Mouse (Mus musculus) kidney, postnatal 0 days (tissue): ENCODE measurements at regions not wholly inside any gene's neighbourhood (a gene's known extent, or its start where the extent isn't known, plus 50 kb on each side); places are given as distances from the start of the nearest gene placed in this dataset.

ENCODE experiments used
- ATAC-seq: fragments of 200-750 bp; cut with Nextera tagmentation; replicated peaks from 2 replicates; pipeline ENCODE4 v1.8.0; 2017; ENCODE audit warnings: low read depth, moderate number of reproducible peaks, moderate TSS enrichment, moderate library complexity; ENCODE audit not compliant: low FRiP score
- DNase-seq: peaks from one replicate; pipeline ENCODE4 v3.0.0-alpha.2; 2016; ENCODE audit warnings: low spot score
- H3K27ac ChIP-seq: fragments of 300-500 bp; sonication (generic); 2 replicates; pipeline ENCODE4 v1.5.1; 2014; ENCODE audit warnings: mild to moderate bottlenecking
- H3K27me3 ChIP-seq: fragments of 300-500 bp; sonication (generic); 2 replicates; pipeline ENCODE4 v1.6.1; 2014; ENCODE audit warnings: low read length, mixed read lengths; ENCODE audit not compliant: insufficient read depth
- H3K36me3 ChIP-seq: fragments of 300-500 bp; sonication (generic); 2 replicates; pipeline ENCODE4 v1.6.1; 2014; ENCODE audit warnings: low read length, mixed read lengths; ENCODE audit not compliant: insufficient read depth
- H3K4me1 ChIP-seq: fragments of 300-500 bp; sonication (generic); replicated peaks from 2 replicates; pipeline ENCODE4 v1.6.1; 2014; ENCODE audit warnings: antibody characterized with exemption, low read length, mixed read lengths; ENCODE audit not compliant: insufficient read depth
- H3K4me2 ChIP-seq: fragments of 300-500 bp; sonication (generic); 2 replicates; pipeline ENCODE4 v1.6.1; 2014; ENCODE audit warnings: mild to moderate bottlenecking, low read length, moderate library complexity, mixed read lengths
- H3K4me3 ChIP-seq: fragments of 300-500 bp; sonication (generic); replicated peaks from 2 replicates; pipeline ENCODE4 v1.5.1; 2014; ENCODE audit warnings: low read depth, low read length
- H3K9ac ChIP-seq: fragments of 300-500 bp; sonication (generic); 2 replicates; pipeline ENCODE4 v1.6.1; 2014; ENCODE audit warnings: low read depth, low read length
- H3K9me3 ChIP-seq: fragments of 300-500 bp; sonication (generic); replicated peaks from 2 replicates; pipeline ENCODE4 v1.6.1; 2016; ENCODE audit warnings: low read length, inconsistent platforms, mixed read lengths
- CTCF ChIP-seq: IDR thresholded peaks from 2 replicates; pipeline ENCODE4 v1.5.1; 2016; ENCODE audit warnings: antibody characterized with exemption, low read depth, mild to moderate bottlenecking, moderate library complexity
- WGBS: fragments of 180-500 bp; shearing (Covaris S2); extraction: QIAGEN DNeasy Blood & Tissue Kit; methylation state at CpG from one replicate; pipeline ENCODE4 v1.1.7; 2014; 5-methylcytosine and 5-hydroxymethylcytosine counted together

DNA sequence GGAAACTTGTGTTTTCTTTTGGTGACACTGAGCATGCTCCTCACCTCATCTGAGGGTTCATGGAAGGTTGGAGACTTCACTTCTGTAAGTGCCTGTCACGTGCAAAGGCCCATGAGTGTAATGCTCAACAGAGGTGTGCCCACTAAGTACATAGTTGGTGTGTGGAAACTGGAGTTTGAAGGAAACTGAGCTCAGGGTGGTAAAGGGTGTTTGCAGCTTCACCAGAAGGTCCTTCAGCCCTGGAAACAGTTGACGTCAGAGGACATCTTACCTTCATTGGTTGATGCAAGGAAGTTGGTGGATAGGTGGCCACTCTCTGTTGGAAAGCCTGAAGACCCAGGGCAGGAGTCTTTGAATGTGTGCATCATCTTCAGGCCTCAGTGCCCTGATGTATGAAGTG, 83.0 kb upstream of the Irx3 start:
- no peak overlapping the region for H3K4me2 ChIP-seq
- no peaks in the 10 kb centered on the region for H3K9me3 ChIP-seq
- TF ChIP-seq CTCF, result no peak
- DNase-seq (no peak), ATAC-seq (no peak)
- no peaks in the 10 kb centered on the region for H3K36me3 ChIP-seq
- no peak overlapping the region for H3K9ac ChIP-seq
- H3K4me1 ChIP-seq, result no peaks in the 10 kb centered on the region
- 40% methylated on average over 2 of the region's 2 CpGs for WGBS
- no peak overlapping the region for H3K27ac ChIP-seq
- no peaks in the 10 kb centered on the region for H3K27me3 ChIP-seq
- no peak overlapping the region for H3K4me3 ChIP-seq

DNA sequence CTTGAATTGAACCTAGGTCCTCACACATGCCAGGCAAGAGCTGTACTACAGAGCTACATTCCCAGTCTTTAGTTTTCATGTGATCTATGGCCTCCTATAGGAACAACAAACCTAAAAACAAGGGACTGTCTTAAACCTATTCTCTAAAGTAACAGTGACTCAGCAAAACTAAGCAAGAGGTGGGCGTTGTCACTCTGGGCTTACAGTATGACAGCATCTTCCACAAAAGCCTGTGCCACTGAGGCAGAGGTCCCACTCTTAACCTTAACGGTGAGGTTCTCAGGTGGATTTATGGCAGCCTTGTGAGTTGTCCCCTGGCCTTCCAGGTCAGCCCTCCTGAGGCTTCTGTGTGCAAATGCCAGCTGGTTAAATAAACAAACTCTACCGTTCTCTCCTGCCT, 82.5 kb upstream of the Irx3 start:
- no peak overlapping the region for H3K27ac ChIP-seq
- TF ChIP-seq CTCF, result no peak
- H3K4me2 ChIP-seq, result no peak overlapping the region
- 28% methylated on average over 3 of the region's 3 CpGs for WGBS
- H3K9me3 ChIP-seq, result no peaks in the 10 kb centered on the region
- H3K36me3 ChIP-seq, result no peaks in the 10 kb centered on the region
- H3K4me3 ChIP-seq, result no peak overlapping the region
- H3K9ac ChIP-seq, result no peak overlapping the region
- no peak for ATAC-seq
- no peaks in the 10 kb centered on the region for H3K4me1 ChIP-seq
- H3K27me3 ChIP-seq, result no peaks in the 10 kb centered on the region
- no peak for DNase-seq

DNA sequence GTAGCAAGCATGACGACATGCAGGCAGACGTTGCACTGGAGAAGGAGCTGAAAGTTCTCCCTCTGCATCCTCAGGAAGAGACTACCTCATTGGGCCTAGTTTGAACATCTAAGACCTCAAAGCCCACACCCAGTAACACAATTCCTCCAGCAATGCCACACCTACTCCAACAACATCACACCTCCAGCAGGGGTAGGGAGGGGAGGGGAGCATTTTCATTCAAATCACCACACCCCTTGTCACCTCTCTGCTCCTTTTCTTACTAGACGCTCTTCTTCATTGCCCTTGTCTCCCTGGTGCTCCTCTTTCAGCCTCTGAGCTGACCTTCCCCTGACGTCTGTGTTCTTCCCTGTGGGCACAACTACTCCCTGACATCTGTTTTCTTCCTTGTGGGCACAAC, 81.1 kb upstream of the Irx3 start:
- H3K9ac ChIP-seq, result no peak overlapping the region
- 62% methylated on average over 4 of the region's 4 CpGs for WGBS
- no peak overlapping the region for H3K27ac ChIP-seq
- H3K9me3 ChIP-seq, result no peaks in the 10 kb centered on the region
- ATAC-seq (no peak), DNase-seq (no peak)
- H3K4me3 ChIP-seq, result no peak overlapping the region
- TF ChIP-seq CTCF, result no peak
- no peaks in the 10 kb centered on the region for H3K27me3 ChIP-seq
- no peaks in the 10 kb centered on the region for H3K4me1 ChIP-seq
- no peaks in the 10 kb centered on the region for H3K36me3 ChIP-seq
- H3K4me2 ChIP-seq, result no peak overlapping the region

DNA sequence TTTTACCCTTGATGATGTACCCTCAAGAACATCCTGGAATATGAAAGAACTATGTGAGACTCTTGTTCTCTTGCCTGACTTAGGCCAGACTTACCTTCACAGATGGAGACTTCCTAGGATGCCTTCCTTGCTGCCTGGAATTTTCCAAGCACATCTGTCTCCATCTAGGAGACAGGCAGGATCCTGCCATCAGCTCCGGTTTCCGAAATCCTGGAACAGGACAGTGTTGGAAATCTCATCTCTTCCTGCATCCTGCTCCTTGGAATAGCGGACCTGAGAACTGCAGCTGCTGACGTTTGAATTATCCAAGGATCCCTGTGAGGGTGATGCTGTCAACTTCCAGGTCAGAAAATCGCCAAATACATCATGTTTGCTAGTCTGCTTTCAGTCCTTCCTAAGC, 77.0 kb upstream of the Irx3 start:
- 66% methylated on average over 5 of the region's 5 CpGs for WGBS
- no peak for ATAC-seq
- no peaks in the 10 kb centered on the region for H3K27me3 ChIP-seq

DNA sequence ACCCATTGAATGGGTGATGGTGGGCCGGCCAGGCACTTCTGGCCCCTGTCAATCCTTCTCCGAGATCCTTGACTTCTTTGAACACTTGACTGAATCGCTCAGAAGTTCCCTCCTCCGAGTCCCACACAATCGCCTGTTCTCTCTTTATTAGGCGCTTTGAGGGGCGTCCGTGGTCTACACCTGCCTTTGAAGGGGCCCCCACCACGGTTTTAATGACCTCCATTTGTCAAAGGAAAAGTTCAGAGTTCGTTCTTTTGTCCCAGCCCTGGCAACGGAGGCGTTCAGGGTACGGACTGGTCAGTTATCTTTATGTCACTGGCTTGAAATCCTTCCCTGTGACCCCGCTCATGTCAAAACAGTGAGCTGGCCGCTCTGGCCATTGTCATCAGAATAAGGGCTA, 74.3 kb upstream of the Irx3 start:
- Histone ChIP-seq H3K4me3 (no peak overlapping the region), H3K9ac (no peak overlapping the region), H3K36me3 (no peaks in the 10 kb centered on the region), H3K9me3 (no peaks in the 10 kb centered on the region), H3K4me2 (no peak overlapping the region), H3K4me1 (0 out of 2 replicates have a peak, but pooled peaks cover 3% of the 10 kb centered on the region), H3K27ac (no peak overlapping the region), H3K27me3 (0 out of 2 replicates have a peak, but pooled peaks cover 2% of the 10 kb centered on the region)
- DNase-seq, result no peak
- no peak for TF ChIP-seq CTCF
- ATAC-seq, result no peak
- 24% methylated on average over 15 of the region's 15 CpGs for WGBS

More for the DNA sequence above, 77.0 kb upstream of the Irx3 start:
- DNase-seq, result no peak
- H3K4me1 ChIP-seq, result no peaks in the 10 kb centered on the region
- no peaks in the 10 kb centered on the region for H3K36me3 ChIP-seq
- no peaks in the 10 kb centered on the region for H3K9me3 ChIP-seq
- no peak for TF ChIP-seq CTCF
- H3K9ac ChIP-seq, result no peak overlapping the region
- no peak overlapping the region for H3K27ac ChIP-seq
- H3K4me2 ChIP-seq, result no peak overlapping the region
- no peak overlapping the region for H3K4me3 ChIP-seq

DNA sequence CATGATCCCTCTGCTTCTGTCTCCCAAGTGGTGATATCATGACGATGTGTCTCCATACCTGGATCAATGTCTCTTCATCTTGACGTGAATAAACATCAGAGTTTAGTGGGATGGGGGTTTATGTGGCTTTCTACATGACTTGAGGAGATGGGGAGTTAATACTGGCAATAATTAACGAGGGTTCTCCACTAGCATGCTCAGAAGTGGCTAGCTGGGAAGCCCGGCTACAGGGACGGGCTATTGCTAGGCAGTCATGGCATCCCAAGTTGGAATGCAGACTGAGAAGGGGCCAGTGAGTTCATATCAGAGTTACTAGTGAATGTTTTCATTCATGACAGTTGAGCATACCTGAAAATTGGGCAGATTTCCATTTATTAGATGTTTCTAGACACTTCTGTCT, 71.4 kb upstream of the Irx3 start:
- H3K4me3 ChIP-seq, result no peak overlapping the region
- WGBS, result 49% methylated on average over 5 of the region's 5 CpGs

More for the DNA sequence above, 71.4 kb upstream of the Irx3 start:
- Histone ChIP-seq H3K27ac (no peak overlapping the region), H3K4me2 (peak overlapping the region; percentile 38; the same call in 1 of the 2 replicates), H3K27me3 (0 out of 2 replicates have a peak, but pooled peaks cover 7% of the 10 kb centered on the region), H3K4me1 (0 out of 2 replicates have a peak, but pooled peaks cover 3% of the 10 kb centered on the region), H3K9ac (no peak overlapping the region), H3K9me3 (no peaks in the 10 kb centered on the region), H3K36me3 (no peaks in the 10 kb centered on the region)
- no peak for TF ChIP-seq CTCF
- ATAC-seq (peak; percentile 36; the same call in 1 of the 2 replicates), DNase-seq (peak; percentile 42)
